Mouse (Mus musculus): Measurements from ENCODE around the gene Noc3l. TPM values are rescaled to one million over a fixed set of nuclear protein-coding genes. Genes with fewer than 3 reads are reported as not detected.
A peak's percentile ranks its signal among the peaks of the same experiment; 100 is the strongest.

The Noc3l gene
- total RNA-seq (2014; rRNA removed; ENCODE audit: low replicate concordance) (3.0 and 4.0 TPM in 2 replicates), polyA plus RNA-seq (2015; fragmentation: Nextera tagmentation; extraction: Ambion mirVana) (1.9 and 2.4 TPM in 2 replicates)

DNA sequence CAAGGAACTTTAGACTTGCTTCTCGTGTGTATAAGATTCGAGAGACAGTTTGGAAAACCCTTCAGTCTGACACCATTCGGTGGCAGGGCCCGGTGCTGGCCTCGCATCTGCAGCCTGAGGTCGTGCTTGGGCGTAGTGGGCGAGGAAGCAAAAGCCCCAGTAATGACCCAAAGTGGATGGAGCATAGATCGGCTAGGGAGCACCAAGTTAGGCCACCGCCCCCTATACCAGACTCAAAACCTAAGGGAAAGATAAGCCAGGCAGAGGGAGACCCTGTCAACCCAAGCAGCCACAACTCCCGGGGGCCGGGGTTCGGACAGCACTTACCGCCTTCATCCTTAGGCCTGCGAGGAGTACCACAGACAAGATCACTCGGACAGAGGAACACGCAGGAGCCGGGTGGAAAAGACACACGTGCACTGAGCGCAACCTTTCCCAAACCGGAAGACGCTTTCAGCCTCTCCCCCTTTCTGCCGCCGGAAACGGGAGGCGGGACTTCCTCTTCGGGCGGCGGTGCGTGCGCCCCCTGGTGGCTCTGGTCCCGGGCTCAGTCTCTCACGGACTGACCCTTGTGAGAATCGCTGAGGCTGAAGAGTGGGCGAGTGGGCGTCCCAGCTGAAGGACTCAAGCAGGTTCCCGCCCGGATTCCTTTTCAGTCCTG is at the start of gene Noc3l:
Gene Noc3l (minus strand): TSS at position 472 of the 661 bp plus-strand sequence.
- ATAC-seq (ENCODE audit: insufficient read depth, low read depth) (peak; percentile 97), DNase-seq (ENCODE audit: low spot score) (peak; percentile 92)
- under 1% methylated on average over 36 of the region's 38 CpGs for WGBS
- H3K9me3 ChIP-seq (replicated peaks; ENCODE audit: control insufficient read depth, low read length): no peaks in the 10 kb centered on the region
- 0 out of 2 replicates have a peak, but pooled peaks cover 8% of the 10 kb centered on the region for H3K4me1 ChIP-seq (ENCODE audit: control insufficient read depth, insufficient read depth)
- peaks cover 15% of the 10 kb centered on the region for H3K36me3 ChIP-seq (replicated peaks; ENCODE audit: control insufficient read depth, insufficient read depth, low read length)
- H3K9ac ChIP-seq (replicated peaks; ENCODE audit: low read depth, low read length): peak within 1 kb of the TSS; percentile 82
- peak within 1 kb of the TSS; percentile 95 for H3K4me3 ChIP-seq (ENCODE audit: low read depth, low read length)
- H3K4me2 ChIP-seq (ENCODE audit: low read depth, low read length): peak within 1 kb of the TSS; percentile 97
- H3K27me3 ChIP-seq (ENCODE audit: control insufficient read depth, insufficient read depth, low read length): no peaks in the 10 kb centered on the region
- TF ChIP-seq EP300 (IDR thresholded peaks at IDR 0.05; ENCODE audit: low read depth) (no peak), CTCF (IDR thresholded peaks at IDR 0.05; ENCODE audit: low read depth) (peak; percentile 98)
- peak within 1 kb of the TSS; percentile 49; the same call in 1 of the 2 replicates for H3K27ac ChIP-seq (ENCODE audit: low read depth)

DNA sequence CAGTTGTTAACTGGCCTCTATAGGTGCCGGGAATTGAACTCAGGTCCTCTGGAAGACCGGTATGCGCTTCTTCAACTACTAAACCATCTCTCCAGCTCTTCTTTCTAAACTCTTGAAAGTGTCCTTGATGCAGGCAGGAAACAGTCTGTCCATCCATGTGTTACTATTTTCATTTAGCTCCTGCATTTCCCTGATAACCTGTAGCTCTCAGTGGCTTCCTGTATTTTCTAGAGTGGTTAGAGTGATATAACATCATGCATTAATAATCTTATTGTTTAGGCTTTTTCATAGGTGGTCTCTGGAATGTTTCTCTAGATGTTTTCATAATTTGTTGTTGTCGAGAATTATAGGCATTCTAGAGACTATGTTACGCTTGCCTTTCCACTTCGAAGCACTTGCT is 43.5 kb upstream of the Noc3l start:
- Histone ChIP-seq H3K9me3 (replicated peaks; ENCODE audit: control insufficient read depth, low read length) (no peaks in the 10 kb centered on the region), H3K4me2 (ENCODE audit: low read depth, low read length) (no peak overlapping the region), H3K4me1 (ENCODE audit: control insufficient read depth, insufficient read depth) (no peaks in the 10 kb centered on the region), H3K4me3 (ENCODE audit: low read depth, low read length) (no peak overlapping the region), H3K27me3 (ENCODE audit: control insufficient read depth, insufficient read depth, low read length) (no peaks in the 10 kb centered on the region), H3K9ac (replicated peaks; ENCODE audit: low read depth, low read length) (no peak overlapping the region), H3K27ac (ENCODE audit: low read depth) (no peak overlapping the region), H3K36me3 (replicated peaks; ENCODE audit: control insufficient read depth, insufficient read depth, low read length) (no peaks in the 10 kb centered on the region; the same call in 1 of the 2 replicates)
- 91% methylated on average over 6 of the region's 6 CpGs for WGBS
- DNase-seq (ENCODE audit: low spot score): no peak
- ATAC-seq (ENCODE audit: insufficient read depth, low read depth): no peak
- TF ChIP-seq CTCF (IDR thresholded peaks at IDR 0.05; ENCODE audit: low read depth) (no peak), EP300 (IDR thresholded peaks at IDR 0.05; ENCODE audit: low read depth) (no peak)

DNA sequence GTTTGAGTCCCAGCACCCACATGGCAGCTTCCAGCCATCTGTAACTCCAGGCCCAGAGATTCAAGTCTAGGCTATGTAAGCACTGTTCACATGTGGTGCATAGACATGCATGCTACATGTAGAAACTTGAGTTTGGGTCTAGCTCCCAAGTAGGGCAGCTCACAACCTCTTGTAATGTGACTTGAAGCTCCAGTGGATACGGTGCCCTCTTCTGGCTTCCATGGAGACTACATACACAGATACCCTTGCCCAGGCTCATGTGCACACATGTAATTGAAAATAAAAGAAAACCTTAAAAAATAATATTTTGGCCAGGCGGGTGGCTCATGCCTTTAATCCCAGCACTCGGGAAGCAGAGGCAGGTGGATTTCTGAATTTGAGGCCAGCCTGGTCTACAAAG is 39.2 kb upstream of the Noc3l start:
- no peak overlapping the region for H3K4me2 ChIP-seq (ENCODE audit: low read depth, low read length)
- DNase-seq (ENCODE audit: low spot score): no peak
- no peaks in the 10 kb centered on the region for H3K27me3 ChIP-seq (ENCODE audit: control insufficient read depth, insufficient read depth, low read length)
- no peak for TF ChIP-seq CTCF (IDR thresholded peaks at IDR 0.05; ENCODE audit: low read depth)
- no peak for TF ChIP-seq EP300 (IDR thresholded peaks at IDR 0.05; ENCODE audit: low read depth)
- 92% methylated on average over 3 of the region's 3 CpGs for WGBS
- no peak for ATAC-seq (ENCODE audit: insufficient read depth, low read depth)
- H3K36me3 ChIP-seq (replicated peaks; ENCODE audit: control insufficient read depth, insufficient read depth, low read length): no peaks in the 10 kb centered on the region
- H3K9me3 ChIP-seq (replicated peaks; ENCODE audit: control insufficient read depth, low read length): no peaks in the 10 kb centered on the region
- H3K27ac ChIP-seq (ENCODE audit: low read depth): no peak overlapping the region
- peaks cover 5% of the 10 kb centered on the region; the same call in 1 of the 2 replicates for H3K4me1 ChIP-seq (ENCODE audit: control insufficient read depth, insufficient read depth)
- no peak overlapping the region for H3K9ac ChIP-seq (replicated peaks; ENCODE audit: low read depth, low read length)
- H3K4me3 ChIP-seq (ENCODE audit: low read depth, low read length): no peak overlapping the region

DNA sequence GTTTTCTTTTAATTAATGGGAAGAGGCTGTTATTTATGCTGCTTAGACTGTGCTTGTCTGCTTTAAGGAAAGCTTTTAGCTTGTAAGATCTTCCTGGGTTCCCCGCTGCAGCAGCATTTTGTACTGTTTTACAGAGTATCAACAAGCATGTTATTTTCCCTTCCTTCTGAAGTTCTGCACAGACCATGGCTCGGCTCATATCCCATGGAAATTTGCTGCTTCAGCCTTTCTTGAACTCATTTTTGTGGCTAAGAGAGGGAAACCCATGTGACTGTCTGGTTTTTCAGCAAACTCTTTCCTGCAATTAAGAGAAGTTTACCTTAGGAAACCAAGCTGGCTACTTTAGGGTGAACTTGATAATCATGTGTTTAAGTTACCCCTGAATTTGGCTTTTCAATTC is 27.3 kb upstream of the Noc3l start:
- TF ChIP-seq CTCF (IDR thresholded peaks at IDR 0.05; ENCODE audit: low read depth) (no peak), EP300 (IDR thresholded peaks at IDR 0.05; ENCODE audit: low read depth) (no peak)
- no peak for DNase-seq (ENCODE audit: low spot score)
- H3K27me3 ChIP-seq (ENCODE audit: control insufficient read depth, insufficient read depth, low read length): no peaks in the 10 kb centered on the region
- H3K4me3 ChIP-seq (ENCODE audit: low read depth, low read length): no peak overlapping the region
- H3K27ac ChIP-seq (ENCODE audit: low read depth): no peak overlapping the region
- H3K9ac ChIP-seq (replicated peaks; ENCODE audit: low read depth, low read length): no peak overlapping the region
- H3K36me3 ChIP-seq (replicated peaks; ENCODE audit: control insufficient read depth, insufficient read depth, low read length): no peaks in the 10 kb centered on the region
- no peaks in the 10 kb centered on the region for H3K4me1 ChIP-seq (ENCODE audit: control insufficient read depth, insufficient read depth)
- no peak overlapping the region for H3K4me2 ChIP-seq (ENCODE audit: low read depth, low read length)
- WGBS: 74% methylated on average over 2 of the region's 2 CpGs
- no peaks in the 10 kb centered on the region for H3K9me3 ChIP-seq (replicated peaks; ENCODE audit: control insufficient read depth, low read length)
- no peak for ATAC-seq (ENCODE audit: insufficient read depth, low read depth)

GRCm38 (mm10) chr19:38844817-38845216 is 25.8 kb upstream of the Noc3l start:
- no peaks in the 10 kb centered on the region for H3K4me1 ChIP-seq (ENCODE audit: control insufficient read depth, insufficient read depth)
- WGBS: 78% methylated on average over 5 of the region's 5 CpGs
- H3K9me3 ChIP-seq (replicated peaks; ENCODE audit: control insufficient read depth, low read length): no peaks in the 10 kb centered on the region
- no peak overlapping the region for H3K4me2 ChIP-seq (ENCODE audit: low read depth, low read length)
- no peak overlapping the region for H3K9ac ChIP-seq (replicated peaks; ENCODE audit: low read depth, low read length)
- DNase-seq (ENCODE audit: low spot score) (no peak), ATAC-seq (ENCODE audit: insufficient read depth, low read depth) (no peak)
- H3K4me3 ChIP-seq (ENCODE audit: low read depth, low read length): no peak overlapping the region
- no peaks in the 10 kb centered on the region for H3K36me3 ChIP-seq (replicated peaks; ENCODE audit: control insufficient read depth, insufficient read depth, low read length)
- no peak for TF ChIP-seq CTCF (IDR thresholded peaks at IDR 0.05; ENCODE audit: low read depth)
- no peak for TF ChIP-seq EP300 (IDR thresholded peaks at IDR 0.05; ENCODE audit: low read depth)
- H3K27me3 ChIP-seq (ENCODE audit: control insufficient read depth, insufficient read depth, low read length): no peaks in the 10 kb centered on the region
- H3K27ac ChIP-seq (ENCODE audit: low read depth): no peak overlapping the region

Data from heart, postnatal 0 days (tissue).